In genomic region chr4:153917773-153918500, GRCm38 (mm10) we compare ENCODE assay signal across 20 mouse cellular contexts. TPM values are rescaled to one million over a fixed set of nuclear protein-coding genes. Genes with fewer than 3 reads are reported as not detected.
DNase-seq lines count a peak whose midpoint lies in the region; ATAC-seq and TF ChIP-seq lines count a peak whose summit lies in the region.
"Had no signal": no experiment of that assay in that cellular context is flagged by ENCODE, and none has a peak within 500 bp of the region (broad histone marks: within the 10 kb centered on the region; RNA-seq: fewer than 3 reads in every experiment).

No protein-coding gene starts in this region.

- no peaks in the 10 kb centered on the region for H3K9me3 ChIP-seq in forebrain, embryonic 14.5 days (replicated peaks; ENCODE audit: control insufficient read depth, low read length)
- H3K9me3 ChIP-seq in forebrain, embryonic 10.5 days, result no peaks in the 10 kb centered on the region
- no peaks in the 10 kb centered on the region for H3K9me3 ChIP-seq in hindbrain, postnatal 0 days (ENCODE audit: low read length)
- H3K9me3 ChIP-seq: embryonic facial prominence, embryonic 12.5 days; heart, embryonic 15.5 days; limb, embryonic 12.5 days; liver, embryonic 12.5 days had no signal

- no peak for ATAC-seq in forebrain, embryonic 14.5 days
- ATAC-seq in hindbrain, postnatal 0 days, result no peak
- ATAC-seq: liver, embryonic 12.5 days had no signal

- no peak overlapping the region; the same call in 1 of the 2 replicates for H3K27ac ChIP-seq in forebrain, embryonic 14.5 days (ENCODE audit: low read depth, low read length)
- no peak overlapping the region for H3K27ac ChIP-seq in forebrain, embryonic 10.5 days
- 0 out of 2 replicates have a peak overlapping the region, but pooled peaks have one; percentile 20 for H3K27ac ChIP-seq in hindbrain, postnatal 0 days
- H3K27ac ChIP-seq: embryonic facial prominence, embryonic 12.5 days; heart, embryonic 15.5 days; limb, embryonic 12.5 days; liver, embryonic 12.5 days had no signal

- DNase-seq in forebrain, embryonic 14.5 days (ENCODE audit: low spot score), result peak; percentile 33
- no peak for DNase-seq in forebrain, embryonic 10.5 days (ENCODE audit: extremely low spot score, low spot score)
- peak; percentile 16 for DNase-seq in layer of hippocampus, adult 9-11 months
- no peak for DNase-seq in layer of hippocampus, postnatal 25 days (ENCODE audit: extremely low spot score in 1 of 2, low spot score in 1 of 2)
- DNase-seq in right cerebral cortex, adult 18-20 months, result peak; percentile 13
- DNase-seq in right cerebral cortex, postnatal 14 days, result no peak
- DNase-seq in hindbrain, postnatal 0 days (ENCODE audit: low spot score), result peak; percentile 35
- no peak for DNase-seq in urinary bladder, adult 2 months (ENCODE audit: low spot score)
- DNase-seq: adrenal gland, postnatal 36 days; cerebellum, adult 9-10 months; gastrocnemius, postnatal 36 days; kidney, adult 11 months; lung, adult 2 months; thymus, postnatal 25 days had no signal

- no peaks in the 10 kb centered on the region for H3K4me1 ChIP-seq in forebrain, embryonic 14.5 days (ENCODE audit: control insufficient read depth, insufficient read depth, low read length)
- H3K4me1 ChIP-seq in forebrain, embryonic 10.5 days, result no peaks in the 10 kb centered on the region
- no peaks in the 10 kb centered on the region for H3K4me1 ChIP-seq in hindbrain, postnatal 0 days (ENCODE audit: insufficient read depth, low read length)
- H3K4me1 ChIP-seq: embryonic facial prominence, embryonic 12.5 days; heart, embryonic 15.5 days; limb, embryonic 12.5 days; liver, embryonic 12.5 days; megakaryocyte, embryonic 14.5 days had no signal

- no peak overlapping the region for H3K4me3 ChIP-seq in forebrain, embryonic 14.5 days (ENCODE audit: low read depth, low read length)
- no peak overlapping the region for H3K4me3 ChIP-seq in forebrain, embryonic 10.5 days
- no peak overlapping the region for H3K4me3 ChIP-seq in hindbrain, postnatal 0 days (ENCODE audit: low read length)
- H3K4me3 ChIP-seq: embryonic facial prominence, embryonic 12.5 days; erythroblast, embryonic 14.5 days; heart, embryonic 15.5 days; limb, embryonic 12.5 days; liver, embryonic 12.5 days had no signal

- H3K36me3 ChIP-seq in forebrain, embryonic 14.5 days (ENCODE audit: control insufficient read depth, insufficient read depth, low read length), result no peaks in the 10 kb centered on the region
- no peaks in the 10 kb centered on the region for H3K36me3 ChIP-seq in forebrain, embryonic 10.5 days (replicated peaks)
- H3K36me3 ChIP-seq in hindbrain, postnatal 0 days (ENCODE audit: insufficient read depth, low read length), result no peaks in the 10 kb centered on the region
- H3K36me3 ChIP-seq: embryonic facial prominence, embryonic 12.5 days; heart, embryonic 15.5 days; limb, embryonic 12.5 days; liver, embryonic 12.5 days had no signal

- no peak overlapping the region for H3K9ac ChIP-seq in forebrain, embryonic 14.5 days (ENCODE audit: low read length)
- H3K9ac ChIP-seq in hindbrain, postnatal 0 days (replicated peaks; ENCODE audit: low read length), result no peak overlapping the region
- H3K9ac ChIP-seq: embryonic facial prominence, embryonic 12.5 days; heart, embryonic 15.5 days; limb, embryonic 12.5 days; liver, embryonic 12.5 days had no signal

- TF ChIP-seq CTCF in hindbrain, postnatal 0 days (IDR thresholded peaks at IDR 0.05; ENCODE audit: low read depth), result no peak

- no peaks in the 10 kb centered on the region for H3K27me3 ChIP-seq in forebrain, embryonic 14.5 days (replicated peaks; ENCODE audit: control insufficient read depth, insufficient read depth, low read length)
- no peaks in the 10 kb centered on the region for H3K27me3 ChIP-seq in forebrain, embryonic 10.5 days (ENCODE audit: poor library complexity, severe bottlenecking)
- H3K27me3 ChIP-seq in hindbrain, postnatal 0 days (ENCODE audit: insufficient read depth, low read length), result no peaks in the 10 kb centered on the region

- H3K4me2 ChIP-seq in forebrain, embryonic 14.5 days (ENCODE audit: low read length), result no peak overlapping the region
- H3K4me2 ChIP-seq in hindbrain, postnatal 0 days (ENCODE audit: low read depth, low read length), result no peak overlapping the region
- H3K4me2 ChIP-seq: embryonic facial prominence, embryonic 12.5 days; heart, embryonic 15.5 days; limb, embryonic 12.5 days; liver, embryonic 12.5 days had no signal

- 55% methylated on average over 8 of the region's 8 CpGs for WGBS in forebrain, embryonic 14.5 days
- WGBS in forebrain, embryonic 10.5 days, result 62% methylated on average over 8 of the region's 8 CpGs
- 34% methylated on average over 8 of the region's 8 CpGs for WGBS in hindbrain, postnatal 0 days

RNA-seq across cellular contexts. Expression of gene A430005L14Rik, which starts 39.1 kb away (rescaled TPM):
- polyA plus RNA-seq in forebrain, embryonic 14.5 days (2014; fragmentation: Nextera tagmentation; extraction: Ambion mirVana), result 71.3 and 78.3 TPM in 2 replicates
- polyA plus RNA-seq in forebrain, embryonic 10.5 days (2016; fragmentation: Nextera tagmentation; extraction: Ambion mirVana), result 151 TPM in 2 replicates
- 10 to 100 TPM; 21.5 to 26.4 TPM for total RNA-seq in layer of hippocampus, postnatal 25 days (2021)
- 18.9 and 47.4 TPM in 2 replicates for total RNA-seq in hindbrain, postnatal 0 days (2014; rRNA removed)
- polyA plus RNA-seq in hindbrain, postnatal 0 days (2015; fragmentation: Nextera tagmentation; extraction: Ambion mirVana), result 45.3 and 48.2 TPM in 2 replicates
- polyA plus RNA-seq in urinary bladder, adult 2 months (2012; rRNA removed), result 31.4 and 40.4 TPM in 2 replicates

RNA-seq across cellular contexts. Expression of gene Dffb, which starts 57.0 kb away (rescaled TPM):
- 7.4 and 8.6 TPM in 2 replicates for polyA plus RNA-seq in forebrain, embryonic 14.5 days (2014; fragmentation: Nextera tagmentation; extraction: Ambion mirVana)
- 13.5 and 14.8 TPM in 2 replicates for polyA plus RNA-seq in forebrain, embryonic 10.5 days (2016; fragmentation: Nextera tagmentation; extraction: Ambion mirVana)
- total RNA-seq in layer of hippocampus, postnatal 25 days (2021), result 10 to 100 TPM in 1 of 2 experiments, 1 to 10 TPM in 1; 8.3 to 11.9 TPM
- 15.1 and 25.7 TPM in 2 replicates for total RNA-seq in hindbrain, postnatal 0 days (2014; rRNA removed)
- polyA plus RNA-seq in hindbrain, postnatal 0 days (2015; fragmentation: Nextera tagmentation; extraction: Ambion mirVana), result 10.6 and 13.1 TPM in 2 replicates
- 10.5 and 14.1 TPM in 2 replicates for polyA plus RNA-seq in urinary bladder, adult 2 months (2012; rRNA removed)

RNA-seq across cellular contexts. Expression of gene Cep104, which starts 57.1 kb away (rescaled TPM):
- polyA plus RNA-seq in forebrain, embryonic 14.5 days (2014; fragmentation: Nextera tagmentation; extraction: Ambion mirVana), result 13.2 and 16.8 TPM in 2 replicates
- 20.0 and 22.0 TPM in 2 replicates for polyA plus RNA-seq in forebrain, embryonic 10.5 days (2016; fragmentation: Nextera tagmentation; extraction: Ambion mirVana)
- 10 to 100 TPM; 31.0 to 31.3 TPM for total RNA-seq in layer of hippocampus, postnatal 25 days (2021)
- total RNA-seq in hindbrain, postnatal 0 days (2014; rRNA removed), result 11.2 and 11.7 TPM in 2 replicates
- 11.6 and 13.9 TPM in 2 replicates for polyA plus RNA-seq in hindbrain, postnatal 0 days (2015; fragmentation: Nextera tagmentation; extraction: Ambion mirVana)
- 9.9 and 14.0 TPM in 2 replicates for polyA plus RNA-seq in urinary bladder, adult 2 months (2012; rRNA removed)

Comparison
In these comparisons a context has a peak if more than half of its experiments do, and no peak if none do; other contexts are left out.
1. DNase-seq: peak in forebrain, embryonic 14.5 days (single experiment), layer of hippocampus, adult 9-11 months (single experiment), right cerebral cortex, adult 18-20 months (single experiment) and hindbrain, postnatal 0 days (single experiment); none in forebrain, embryonic 10.5 days (single experiment), layer of hippocampus, postnatal 25 days (0 of 2), right cerebral cortex, postnatal 14 days (single experiment) and urinary bladder, adult 2 months (single experiment).